Mouse (Mus musculus) olfactory bulb, adult 2 months (tissue): ENCODE data around the gene Eef1akmt2. TPM values are rescaled to one million over a fixed set of nuclear protein-coding genes. Genes with fewer than 3 reads are reported as not detected.

Experiments
- H3K27ac ChIP-seq: fragments of 200-500 bp; 2 replicates; pipeline ENCODE4 v1.5.1; 2012; ENCODE audit warnings: low read depth, low read length; ENCODE audit not compliant: insufficient read depth
- H3K4me1 ChIP-seq: fragments of 200-500 bp; 2 replicates; pipeline ENCODE4 v1.6.1; 2012; ENCODE audit warnings: low read length; ENCODE audit not compliant: control insufficient read depth, insufficient read depth
- H3K4me3 ChIP-seq: fragments of 200-500 bp; 2 replicates; pipeline ENCODE4 v1.5.1; 2012; ENCODE audit warnings: mild to moderate bottlenecking, low read depth, low read length, moderate library complexity; ENCODE audit not compliant: insufficient read depth
- CTCF ChIP-seq: fragments of 200-500 bp; IDR thresholded peaks from 2 replicates; pipeline ENCODE4 v1.5.1; 2012; ENCODE audit warnings: low read depth, mild to moderate bottlenecking, low read length, moderate library complexity; ENCODE audit not compliant: insufficient read depth
- POLR2A ChIP-seq: fragments of 200-500 bp; IDR thresholded peaks from 2 replicates; pipeline ENCODE4 v1.6.1; 2012; ENCODE audit warnings: mild to moderate bottlenecking, low read depth, low read length, moderate library complexity; ENCODE audit not compliant: insufficient read depth
- WGBS: fragments of 180-500 bp; shearing (Covaris S2); methylation state at CpG from one replicate; pipeline ENCODE4 v1.1.7; 2018; 5-methylcytosine and 5-hydroxymethylcytosine counted together
- polyA plus RNA-seq: library from polyadenylated mRNA; stranded (reverse); fragments of >200 nt; gene quantifications from 2 replicates; pipeline ENCODE4 v1.2.4, GENCODE M21; 2012; ENCODE audit warnings: low replicate concordance; ENCODE audit not compliant: missing spikeins, insufficient read depth, insufficient read length

Gene Eef1akmt2
- polyA plus RNA-seq, 1 experiment = not detected

GRCm38 (mm10) chr7:132880276-132880675, 27.8 kb upstream of the Eef1akmt2 start:
- TF ChIP-seq CTCF (no peak), POLR2A (no peak)
- WGBS = 97% methylated on average over 1 of the region's 1 CpGs
- H3K4me1 ChIP-seq = no peaks in the 10 kb centered on the region
- H3K27ac ChIP-seq = no peak overlapping the region
- H3K4me3 ChIP-seq = no peak overlapping the region

- Histone ChIP-seq H3K4me3 (no peak overlapping the region), H3K27ac (no peak overlapping the region), H3K4me1 (no peaks in the 10 kb centered on the region)
- no peak for TF ChIP-seq CTCF
- no peak for TF ChIP-seq POLR2A
- 84% methylated on average over 2 of the region's 2 CpGs for WGBS
These were observed 23.1 kb upstream of the Eef1akmt2 start for GRCm38 (mm10) chr7:132875391-132876086.

- 97% methylated on average over 2 of the region's 2 CpGs for WGBS
- TF ChIP-seq POLR2A = no peak
- TF ChIP-seq CTCF = no peak
These were observed 20.6 kb upstream of the Eef1akmt2 start for GRCm38 (mm10) chr7:132873043-132873442.

GRCm38 (mm10) chr7:132866316-132866715, 13.8 kb upstream of the Eef1akmt2 start:
- Histone ChIP-seq H3K27ac (no peak overlapping the region), H3K4me3 (no peak overlapping the region), H3K4me1 (no peaks in the 10 kb centered on the region)
- TF ChIP-seq POLR2A (no peak), CTCF (no peak)
- WGBS = 92% methylated on average over 9 of the region's 9 CpGs

More at GRCm38 (mm10) chr7:132873043-132873442, 20.6 kb upstream of the Eef1akmt2 start:
- H3K27ac ChIP-seq = no peak overlapping the region
- no peaks in the 10 kb centered on the region for H3K4me1 ChIP-seq
- H3K4me3 ChIP-seq = no peak overlapping the region

GRCm38 (mm10) chr7:132859042-132859958, 6.8 kb upstream of the Eef1akmt2 start, which contains the start of gene Abraxas2:
Gene Abraxas2, plus strand, starts transcription at chr7:132859225.
- Histone ChIP-seq H3K4me3 (peak within 1 kb of the TSS; percentile 73), H3K27ac (peak within 1 kb of the TSS; percentile 49; the same call in 1 of the 2 replicates)
- peak; percentile 60; the same call in 1 of the 2 replicates for TF ChIP-seq POLR2A
- no peak for TF ChIP-seq CTCF

GRCm38 (mm10) chr7:132858043-132858608, 5.7 kb upstream of the Eef1akmt2 start:
- no peak for TF ChIP-seq CTCF
- TF ChIP-seq POLR2A = no peak
- WGBS = 75% methylated on average over 5 of the region's 5 CpGs
- H3K4me1 ChIP-seq = no peaks in the 10 kb centered on the region

More at GRCm38 (mm10) chr7:132859042-132859958, 6.8 kb upstream of the Eef1akmt2 start, which contains the start of gene Abraxas2:
- WGBS = 1% methylated on average over 53 of the region's 53 CpGs
- H3K4me1 ChIP-seq = no peaks in the 10 kb centered on the region

GRCm38 (mm10) chr7:132856083-132856482, 3.6 kb upstream of the Eef1akmt2 start:
- TF ChIP-seq CTCF (no peak), POLR2A (no peak)
- Histone ChIP-seq H3K27ac (no peak overlapping the region), H3K4me3 (no peak overlapping the region), H3K4me1 (no peaks in the 10 kb centered on the region)
- 85% methylated on average over 1 of the region's 1 CpGs for WGBS

More at GRCm38 (mm10) chr7:132858043-132858608, 5.7 kb upstream of the Eef1akmt2 start:
- Histone ChIP-seq H3K27ac (no peak overlapping the region), H3K4me3 (no peak overlapping the region)

- 33% methylated on average over 4 of the region's 4 CpGs for WGBS
- TF ChIP-seq CTCF (no peak), POLR2A (no peak)
- Histone ChIP-seq H3K4me1 (no peaks in the 10 kb centered on the region), H3K4me3 (no peak overlapping the region), H3K27ac (no peak overlapping the region)
These were observed 1.5 kb upstream of the Eef1akmt2 start for GRCm38 (mm10) chr7:132853946-132854345.
